Mouse (Mus musculus) spleen, adult 12 weeks (tissue): ENCODE data around the gene Kifc3.
A peak's percentile ranks its signal among the peaks of the same experiment; 100 is the strongest.

ENCODE experiments used
- DNase-seq: peaks from one replicate; pipeline ENCODE4 v3.0.0; 2022; ENCODE audit warnings: low spot score

Kifc3 gene

DNA sequence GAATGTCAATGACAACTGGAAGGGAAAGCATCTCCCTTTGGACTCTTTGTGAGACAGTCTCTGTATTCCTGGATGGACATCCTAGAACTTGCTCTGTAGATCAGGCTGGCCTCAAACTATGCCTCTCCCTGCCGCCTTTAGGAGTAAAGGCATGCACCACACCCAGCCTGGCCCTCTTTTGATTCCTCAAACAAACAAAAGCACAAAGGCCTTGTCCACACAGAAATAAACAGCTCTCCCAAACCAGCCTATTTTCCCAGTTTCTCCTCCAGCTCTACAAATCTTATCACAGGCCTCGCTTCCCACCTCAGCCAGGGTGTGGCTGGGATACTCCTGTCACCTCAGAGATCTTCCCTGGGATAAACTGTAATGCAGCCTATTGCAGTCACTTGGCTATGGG lies 68.4 kb downstream of the Kifc3 start:
- DNase-seq, result no peak

DNA sequence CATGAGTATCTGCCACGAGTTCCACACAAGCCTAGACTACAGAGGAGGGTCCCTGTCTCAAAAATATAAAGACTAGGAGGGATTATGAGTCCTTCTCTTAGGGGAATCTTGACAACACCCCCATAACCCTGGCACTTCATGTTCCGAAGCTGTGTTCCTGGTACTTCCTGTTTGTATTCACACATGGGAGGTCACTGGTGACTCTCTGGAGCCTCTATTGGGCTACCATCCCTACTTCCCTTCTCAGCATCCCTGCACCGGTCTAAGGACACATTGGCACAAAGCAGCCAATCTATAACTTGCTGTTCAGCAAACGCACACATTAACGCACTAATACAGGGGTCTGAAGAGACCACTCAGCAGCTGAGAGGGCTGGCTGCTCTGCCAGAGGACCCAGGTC lies 70.6 kb downstream of the Kifc3 start:
- no peak for DNase-seq

DNA sequence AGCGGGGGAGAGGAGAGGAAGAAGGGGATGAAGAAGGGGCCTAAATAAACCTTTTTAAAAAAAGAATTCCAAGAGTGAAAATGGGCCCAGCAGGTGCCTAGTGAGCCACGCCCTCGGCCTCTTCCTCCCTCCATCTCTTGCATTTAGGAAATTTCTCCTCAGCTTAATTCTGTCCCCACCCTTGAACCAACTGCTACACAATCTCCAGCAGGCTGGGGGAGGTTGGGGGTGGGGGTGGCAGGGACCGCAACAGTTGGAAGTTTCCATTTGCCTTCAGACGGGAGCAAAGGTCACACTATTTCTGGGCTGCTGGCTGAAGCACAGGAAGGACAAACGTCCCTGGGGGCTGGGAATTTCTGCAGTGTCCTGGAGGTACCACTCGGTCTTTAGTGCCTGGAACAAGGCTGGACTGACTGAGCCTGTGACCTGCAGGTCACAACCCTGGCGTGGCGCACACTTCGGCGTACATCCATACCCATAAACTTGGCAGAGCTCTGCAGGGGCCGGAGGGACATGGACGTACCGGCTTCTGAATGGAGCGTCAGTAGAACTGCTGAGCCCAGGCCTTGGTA lies 71.6 kb downstream of the Kifc3 start:
- no peak for DNase-seq

DNA sequence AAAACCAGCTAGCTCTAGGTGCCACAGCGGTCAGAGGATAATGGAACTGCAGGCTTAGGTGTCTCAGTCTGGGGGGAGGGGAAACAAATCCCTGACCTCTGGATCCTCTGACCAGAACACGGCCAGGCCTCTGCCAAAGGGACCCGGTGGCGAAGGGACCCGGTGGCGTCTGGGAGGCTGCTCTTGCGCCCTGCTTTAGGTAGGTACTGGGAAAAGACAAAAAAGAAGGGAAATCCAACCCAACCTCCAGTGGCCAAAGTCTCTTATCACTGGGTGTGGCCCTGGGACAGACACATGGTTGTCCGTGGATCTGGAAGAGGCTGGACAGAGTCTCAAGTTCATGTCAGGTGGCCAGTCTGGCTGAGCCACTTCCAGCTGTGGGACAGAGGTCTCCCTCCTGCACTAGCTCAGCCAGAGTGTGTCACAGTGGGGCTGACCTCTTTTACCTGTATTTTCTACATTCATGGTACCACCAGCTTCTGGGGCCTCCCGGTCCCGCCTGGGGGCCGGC lies 73.8 kb downstream of the Kifc3 start:
- no peak for DNase-seq

DNA sequence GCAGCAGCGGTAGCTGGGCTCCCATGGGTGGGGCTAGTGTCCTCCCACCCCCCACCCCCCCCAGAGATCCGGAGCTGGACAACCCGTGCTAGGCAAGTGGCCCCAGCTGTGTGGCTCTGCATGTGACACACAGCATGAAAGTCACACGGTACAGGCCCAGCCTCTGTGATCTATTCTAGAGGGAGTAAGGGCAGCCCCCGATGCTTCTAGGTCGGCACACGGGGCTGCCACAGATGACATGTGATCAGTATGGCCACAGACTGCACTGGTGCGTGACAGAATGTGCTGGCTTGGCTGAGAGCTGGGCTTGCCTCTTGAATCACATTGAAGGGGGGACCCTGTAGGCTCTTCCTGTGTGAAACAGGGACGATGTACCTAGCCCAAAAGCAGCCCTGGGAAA lies 75.0 kb downstream of the Kifc3 start:
- no peak for DNase-seq

DNA sequence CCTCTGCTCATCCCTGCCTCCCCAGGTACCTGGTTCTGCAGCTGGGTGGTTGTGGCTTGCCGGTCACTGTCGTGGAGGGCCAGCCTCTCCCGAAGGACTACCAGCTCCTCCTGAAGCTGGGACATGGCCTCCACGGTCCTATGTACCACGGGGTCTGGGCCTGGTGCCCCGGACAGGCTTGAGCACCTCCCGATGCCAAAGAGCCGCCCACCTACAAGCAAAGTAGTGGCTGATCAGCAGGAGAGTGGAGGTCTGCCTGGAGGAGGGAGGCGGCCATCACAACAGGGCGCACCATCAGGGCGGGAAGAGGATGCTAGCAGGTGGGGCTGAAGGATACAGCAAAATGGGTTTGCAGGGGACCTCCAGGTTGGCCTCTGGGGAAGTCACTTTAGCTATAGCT lies 76.1 kb downstream of the Kifc3 start:
- DNase-seq, result no peak

DNA sequence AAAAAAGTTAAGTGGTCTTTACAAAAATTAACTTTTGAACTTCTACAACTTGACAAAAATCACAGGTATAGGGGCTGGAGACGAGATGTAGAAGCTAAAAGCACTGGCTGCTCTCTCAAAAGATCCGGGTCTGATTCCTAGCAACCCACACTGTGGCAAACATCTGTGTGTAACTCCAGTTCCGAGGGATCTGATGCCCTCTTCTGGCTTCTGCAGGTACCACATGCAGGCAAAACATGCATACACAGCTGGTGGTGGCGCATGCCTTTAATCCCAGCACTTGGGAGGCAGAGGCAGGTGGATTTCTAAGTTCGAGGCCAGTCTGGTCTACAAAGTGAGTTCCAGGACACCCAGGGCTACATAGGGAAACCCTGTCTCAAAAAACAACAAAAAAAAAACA lies 79.2 kb downstream of the Kifc3 start:
- no peak for DNase-seq

DNA sequence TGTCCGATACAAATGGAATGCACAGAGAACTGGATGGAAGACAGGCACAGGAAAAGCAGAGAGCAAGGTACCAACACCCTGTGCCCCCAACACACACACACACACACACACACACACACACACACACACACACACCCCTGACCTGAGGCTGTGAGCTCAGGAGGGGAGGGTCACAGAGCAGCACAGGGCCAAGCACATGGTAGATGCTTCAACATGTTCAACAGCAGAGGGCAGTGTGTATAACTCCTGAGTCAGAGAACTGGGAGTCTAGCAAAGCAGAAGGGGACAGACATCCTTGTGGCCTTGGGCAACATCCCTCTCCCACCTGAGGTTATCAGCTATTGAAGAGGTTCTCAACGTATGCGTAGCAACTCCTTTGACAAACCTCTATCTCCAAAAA lies 88.9 kb downstream of the Kifc3 start:
- no peak for DNase-seq

DNA sequence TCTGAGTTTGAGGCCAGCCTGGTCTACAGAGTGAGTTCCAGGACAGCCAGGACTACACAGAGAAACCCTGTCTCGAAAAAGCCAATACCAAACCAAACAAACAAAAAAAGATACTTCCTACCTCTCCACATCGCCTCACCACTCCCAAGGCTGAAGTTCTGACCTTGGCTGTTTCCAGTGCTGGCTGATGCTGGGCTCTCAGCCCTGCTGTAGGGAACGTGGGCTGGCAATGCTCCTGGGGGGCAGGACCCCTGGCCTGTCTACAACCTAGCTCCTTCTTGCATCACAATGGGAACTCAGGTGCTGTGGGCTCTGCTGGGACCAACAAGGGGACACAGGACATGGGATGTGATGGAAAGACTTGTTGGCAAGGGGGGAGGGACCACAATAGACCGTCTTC lies 89.5 kb downstream of the Kifc3 start:
- DNase-seq, result no peak

DNA sequence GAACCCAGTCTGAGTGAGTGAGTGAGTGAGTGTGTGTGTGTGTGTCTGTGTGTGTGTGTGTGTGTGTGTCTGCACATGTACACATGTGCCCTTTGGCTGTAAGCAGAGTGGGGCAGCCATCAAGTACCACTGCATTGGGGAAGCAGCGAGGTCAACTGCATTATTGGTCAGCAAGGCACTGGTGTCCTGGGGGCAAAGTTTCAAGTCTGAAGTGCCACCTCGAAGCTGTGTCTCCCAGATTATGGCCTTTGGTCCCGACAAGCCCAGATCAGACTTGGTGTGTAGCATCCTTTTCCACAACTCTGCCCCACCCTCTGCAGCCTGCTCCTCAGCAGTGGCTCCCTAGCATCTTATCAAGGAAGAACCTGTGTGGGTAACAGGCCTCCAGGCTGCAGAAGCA lies 90.0 kb downstream of the Kifc3 start:
- no peak for DNase-seq

DNA sequence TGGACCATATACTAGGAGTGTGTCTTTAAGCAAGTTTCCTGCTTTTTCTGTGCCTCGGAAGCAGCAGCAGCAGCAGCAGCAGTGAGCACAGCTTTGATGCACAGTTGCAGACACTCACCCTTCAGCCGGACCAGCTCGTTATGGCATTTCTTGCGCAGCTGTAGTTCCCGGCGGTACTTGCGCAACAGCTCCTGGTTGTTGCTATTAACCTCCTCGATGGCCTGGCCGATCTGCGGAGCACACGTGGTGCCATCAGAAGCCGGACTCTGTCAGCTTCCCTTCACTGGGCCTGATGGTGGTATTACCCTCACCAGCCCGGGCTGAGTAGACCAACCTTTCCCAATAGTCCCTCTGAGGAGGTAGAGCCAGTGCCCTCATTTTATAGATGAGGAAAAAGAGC lies 95.3 kb downstream of the Kifc3 start:
- DNase-seq, result no peak

DNA sequence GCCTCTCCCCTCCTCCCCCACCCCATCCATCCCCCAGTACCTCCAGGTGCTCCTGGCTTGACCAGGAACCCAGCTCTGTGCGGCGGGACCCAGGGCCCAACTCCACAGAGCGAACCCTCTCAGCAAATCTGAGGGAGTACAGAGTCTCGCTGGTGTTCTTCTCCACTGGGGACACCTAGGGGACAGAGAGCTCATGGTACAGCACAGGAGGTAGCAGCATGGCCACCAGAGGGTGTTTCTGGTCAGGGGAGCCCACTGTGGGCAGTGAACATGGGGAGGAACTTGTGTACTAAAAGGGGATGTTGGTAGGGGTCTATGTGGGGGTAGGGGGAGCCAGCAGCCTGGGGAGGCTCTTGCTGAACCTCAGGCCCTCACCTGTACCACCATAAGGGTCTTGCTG lies 100.6 kb downstream of the Kifc3 start:
- DNase-seq, result no peak

DNA sequence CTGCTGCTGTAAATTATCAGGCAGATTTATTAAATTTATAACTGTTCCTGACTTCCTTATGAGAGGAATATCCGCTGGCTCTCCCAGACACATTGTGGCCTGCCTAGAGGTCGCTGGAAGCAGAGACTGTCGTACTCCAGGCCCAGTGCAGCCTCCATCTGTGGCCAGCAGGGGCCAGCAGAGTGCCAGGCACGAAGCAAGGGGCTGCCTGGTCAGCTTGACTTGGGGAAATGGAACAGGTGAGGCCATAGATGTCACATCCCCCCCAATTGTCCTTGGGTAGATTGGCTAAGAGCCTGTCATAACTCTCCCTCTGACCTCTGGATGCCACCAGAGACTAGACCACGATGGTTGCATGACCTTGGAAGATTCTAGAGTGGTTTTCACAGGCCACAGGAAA lies 103.6 kb downstream of the Kifc3 start:
- DNase-seq, result no peak

DNA sequence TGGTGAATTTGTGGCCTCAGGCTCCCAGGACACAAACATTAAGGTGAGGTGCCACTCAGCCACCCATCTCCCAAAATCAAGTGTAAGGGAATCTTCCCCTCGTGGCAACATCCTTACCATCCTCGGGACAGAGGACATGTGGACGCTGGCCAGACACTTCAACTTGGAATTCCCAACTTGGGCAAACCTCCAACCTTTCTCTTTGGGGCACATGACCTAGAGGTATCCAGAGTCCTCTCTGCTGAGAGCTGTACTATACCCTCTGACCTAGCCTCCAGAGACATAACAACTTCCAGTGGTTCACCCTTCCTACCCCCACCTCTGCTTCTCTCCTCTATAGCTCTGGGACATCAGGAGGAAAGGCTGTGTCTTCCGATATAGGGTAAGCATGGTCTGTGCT lies 109.0 kb downstream of the Kifc3 start:
- DNase-seq, result no peak

DNA sequence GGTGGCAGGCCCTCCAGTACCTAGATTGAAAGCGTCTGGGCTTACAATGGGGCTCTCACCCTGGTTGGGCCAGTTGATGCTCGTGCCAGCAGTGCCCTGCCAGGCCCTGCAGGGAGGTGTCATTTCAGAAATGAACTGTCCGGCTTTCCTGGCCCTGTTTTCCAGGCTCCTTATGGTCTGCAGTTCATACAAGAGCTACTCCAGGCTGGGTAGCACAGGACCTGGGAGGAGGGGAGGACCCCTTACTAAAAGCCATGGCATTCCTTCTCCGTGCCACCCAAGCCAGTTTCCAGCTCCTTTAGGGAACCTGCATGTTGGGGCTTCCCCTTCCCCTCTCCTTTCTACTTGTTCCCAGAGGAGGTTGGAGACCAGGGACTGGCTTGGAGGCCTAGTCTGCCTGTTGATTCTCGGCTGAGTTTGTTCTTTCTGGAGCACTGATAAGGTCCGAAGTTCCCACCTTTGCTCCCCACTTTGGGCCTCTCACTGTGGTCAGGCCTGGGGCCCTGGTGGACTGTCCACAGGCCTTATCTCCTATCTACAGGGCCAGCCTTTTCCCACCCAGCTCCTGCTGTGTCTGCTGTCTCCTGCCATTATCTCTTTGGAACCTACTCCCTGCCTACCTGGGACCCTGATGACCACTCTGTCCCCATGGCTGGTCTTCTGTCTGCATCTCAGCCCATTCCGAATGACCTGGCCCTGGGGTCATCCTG lies 117.0 kb downstream of the Kifc3 start:
- no peak for DNase-seq

DNA sequence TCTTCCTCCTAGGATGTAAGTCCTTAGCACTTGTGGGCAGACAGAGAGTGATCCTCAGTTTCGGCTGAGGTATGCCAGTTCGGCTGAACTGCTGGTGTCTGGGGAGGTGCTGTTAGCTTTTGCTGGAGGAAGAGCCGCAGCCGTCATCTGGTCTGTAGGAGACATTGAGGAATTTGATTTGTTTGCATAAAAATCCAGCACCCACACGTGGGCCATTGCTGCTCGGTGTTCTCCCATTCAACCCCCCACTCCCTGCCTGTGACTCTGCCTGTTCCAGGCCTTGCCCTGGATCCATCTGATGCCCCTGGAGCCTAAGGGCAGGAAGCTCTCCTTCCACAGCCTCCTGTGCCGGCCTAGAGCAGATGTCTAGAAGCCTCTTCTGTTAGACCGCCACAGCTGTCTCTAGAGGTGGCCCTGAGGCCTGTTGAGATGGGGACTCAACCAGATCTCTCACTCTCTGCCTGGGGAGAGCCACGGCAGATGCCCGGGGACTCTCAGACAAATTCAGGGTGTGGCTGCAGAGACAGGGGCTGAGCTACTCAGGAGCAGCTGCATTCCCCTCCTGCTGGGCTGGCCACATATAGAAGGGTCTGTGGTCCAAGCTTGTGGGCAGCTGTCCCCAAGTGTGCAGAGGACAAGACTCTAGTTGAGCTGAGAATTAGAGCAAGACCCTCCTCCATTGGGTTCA lies 117.7 kb downstream of the Kifc3 start:
- no peak for DNase-seq

DNA sequence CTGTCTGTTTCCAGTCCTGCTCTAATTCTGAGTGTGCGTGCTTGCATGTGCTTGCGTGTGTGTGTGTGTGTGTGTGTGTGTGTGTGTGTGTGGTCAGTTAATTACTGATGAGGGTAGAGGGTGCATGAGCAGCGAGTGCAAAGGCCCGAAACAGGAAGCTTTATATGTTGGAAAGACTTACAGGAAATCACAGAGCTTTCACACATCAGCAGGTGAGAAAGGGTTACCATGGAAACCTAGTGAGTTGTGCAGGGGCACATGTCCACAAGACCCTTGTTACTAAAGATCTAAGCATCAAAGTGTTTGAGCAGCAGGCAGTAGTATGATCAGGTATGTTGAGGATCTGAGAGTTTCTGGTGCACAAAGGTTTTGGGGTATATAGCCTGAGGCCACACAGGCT lies 118.4 kb downstream of the Kifc3 start:
- DNase-seq, result no peak

DNA sequence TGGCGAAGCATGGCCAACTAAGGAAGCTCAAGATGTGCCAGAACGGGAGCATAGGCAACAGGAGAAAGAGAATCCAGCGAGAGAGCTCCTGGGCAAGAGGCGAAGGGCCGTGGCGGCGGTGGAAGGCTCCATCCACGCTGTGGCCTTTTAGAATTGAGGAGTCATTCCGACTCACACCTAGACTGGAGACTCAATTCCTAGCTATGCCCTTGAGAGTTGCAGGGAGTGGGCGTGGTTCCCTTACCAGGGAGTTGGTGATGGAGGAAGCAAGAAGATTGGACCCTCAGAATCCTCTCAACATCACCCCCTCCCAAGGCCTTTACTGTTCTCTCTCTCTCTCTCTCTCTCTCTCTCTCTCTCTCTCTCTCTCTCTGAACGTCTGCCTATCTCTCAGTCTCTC lies 121.0 kb downstream of the Kifc3 start:
- no peak for DNase-seq

DNA sequence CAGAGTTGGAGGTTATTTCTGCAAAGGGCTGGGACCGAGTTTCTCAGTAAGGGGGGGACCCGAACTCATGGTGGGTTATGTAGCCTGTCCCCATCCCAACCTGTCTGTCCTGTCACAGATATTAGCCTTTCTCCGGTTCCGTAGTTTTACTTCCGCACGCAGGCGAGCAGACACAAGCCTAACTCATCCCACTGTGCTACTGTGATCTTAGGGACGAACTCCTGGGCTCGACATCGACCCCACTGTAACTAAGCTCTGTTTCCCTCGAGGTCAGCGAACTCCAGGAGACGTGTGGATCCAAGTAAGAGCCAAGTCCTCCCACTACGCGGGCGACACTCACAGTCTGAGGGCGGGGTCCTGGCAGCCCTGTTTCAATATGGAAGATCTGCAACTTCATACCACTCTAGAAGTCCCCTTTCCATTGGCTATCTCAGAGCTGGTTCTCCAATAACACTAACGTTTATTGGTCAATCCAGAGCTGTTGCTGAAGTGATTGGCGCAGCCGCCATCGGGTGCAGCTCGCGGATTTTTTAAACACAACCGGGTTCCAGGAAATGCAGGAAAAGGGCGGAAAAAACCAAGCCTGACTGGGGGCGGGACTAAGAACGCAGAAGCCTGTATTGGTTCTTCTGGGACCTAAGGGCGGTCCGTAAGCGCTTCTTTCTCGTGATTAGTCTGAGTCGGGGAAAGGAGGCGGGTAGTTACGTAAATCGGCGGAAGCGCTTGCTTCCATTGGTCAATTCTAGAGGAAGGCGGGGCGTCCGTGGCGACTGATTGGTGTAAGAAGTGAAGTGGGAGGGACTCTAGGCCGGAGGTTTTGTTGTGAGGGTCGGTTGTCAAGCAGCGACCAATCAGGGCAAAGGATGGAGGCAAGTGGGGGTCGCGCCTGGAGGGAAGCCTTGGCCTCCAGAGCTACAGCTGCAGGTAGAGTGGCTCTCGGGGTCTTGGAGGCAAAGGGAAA lies 122.0 kb downstream of the Kifc3 start, which contains the start of gene Katnb1:
Katnb1 (plus strand) TSS at position 806 of the 961 bp plus-strand sequence.
- DNase-seq, result peak; percentile 95

DNA sequence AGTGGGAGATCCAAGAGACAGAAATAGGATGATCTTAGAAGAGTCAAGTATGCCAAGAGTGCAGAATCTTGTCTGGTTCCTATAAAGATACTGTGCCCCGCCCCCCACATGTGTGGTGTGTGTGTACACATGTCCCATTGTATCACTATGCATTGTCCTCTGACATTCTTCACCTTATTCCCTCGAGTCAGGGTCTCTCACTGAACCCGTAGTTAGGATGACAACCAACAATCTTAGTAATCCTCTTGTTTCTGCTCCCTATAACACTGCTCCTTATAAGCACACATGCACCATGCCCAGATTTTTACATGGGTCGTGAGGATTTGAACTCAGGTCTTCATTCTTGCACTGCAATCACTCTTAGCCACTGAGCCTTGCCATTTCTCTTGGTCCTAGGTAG lies 123.3 kb downstream of the Kifc3 start:
- no peak for DNase-seq

DNA sequence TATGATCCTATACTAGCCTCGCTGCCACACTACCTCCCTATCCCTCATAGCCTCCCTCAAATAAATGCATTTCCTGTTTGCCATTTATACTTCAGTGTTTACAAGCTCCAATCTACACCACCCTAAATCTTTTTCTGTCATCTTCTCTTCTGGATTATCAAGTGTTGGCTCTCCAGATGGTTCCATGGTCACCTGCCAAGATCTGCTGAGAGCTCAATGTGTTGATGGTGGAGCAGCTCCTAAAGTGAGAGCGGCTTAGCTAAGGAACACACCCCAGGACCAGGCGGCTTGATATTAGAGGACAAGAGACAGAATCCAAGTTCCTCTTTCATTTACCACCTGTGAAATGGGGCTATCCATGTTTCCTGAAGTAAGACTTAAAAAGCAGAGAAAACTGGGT lies 124.6 kb downstream of the Kifc3 start:
- no peak for DNase-seq

DNA sequence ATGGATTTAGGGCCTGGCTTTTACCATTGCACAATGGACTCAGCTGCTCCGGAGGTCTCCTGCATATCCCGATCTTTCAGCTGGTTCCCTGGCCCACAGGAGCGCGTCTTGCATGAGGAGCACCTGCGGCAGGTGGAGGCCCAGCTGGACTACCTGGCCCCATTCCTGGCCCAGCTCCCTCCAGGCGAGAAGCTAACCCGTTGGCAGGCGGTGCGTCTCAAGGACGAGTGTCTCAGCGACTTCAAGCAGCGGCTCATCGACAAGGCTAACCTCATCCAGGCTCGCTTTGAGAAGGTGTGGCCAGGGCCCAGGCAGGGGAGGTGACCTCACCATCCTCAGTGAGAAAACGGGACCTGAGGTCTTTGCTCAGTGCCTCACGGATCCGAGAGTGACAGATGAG lies 126.5 kb downstream of the Kifc3 start:
- no peak for DNase-seq
